Mouse (Mus musculus) gastrocnemius, postnatal 25 days (tissue): ENCODE results near the gene Gng10. TPM values are rescaled to one million over a fixed set of nuclear protein-coding genes. Genes with fewer than 3 reads are reported as not detected.

Experiments used
- DNase-seq: peaks from one replicate; pipeline ENCODE4 v3.0.0; 2022
- long read RNA-seq, 2 experiments: library from polyadenylated mRNA; stranded (forward); transcript quantifications; one replicate each; pipeline ENCODE4 v2.0.0; 2021
- total RNA-seq, 2 experiments: library from RNA; stranded (reverse); gene quantifications; 1 replicate in 1 of 2; 2 replicates in 1 of 2; pipeline ENCODE4 v1.2.3; 2021

Gng10 gene
- total RNA-seq = 10 to 100 TPM in 1 of 2 experiments, 1 to 10 TPM in 1; 8.3 to 11.9 TPM
- long read RNA-seq, experiment 1, transcript Gng10-201 (3 exons, 1,192 nt) = major isoform, 23 of 23 reads
- long read RNA-seq, experiment 1, partial matches to known transcripts = 0 of 23 reads
- long read RNA-seq, experiment 1, other reads (novel, unspliced or antisense) = 0 of 23 reads
- long read RNA-seq, experiment 2, transcript Gng10-201 (3 exons, 1,192 nt) = major isoform, 13 of 13 reads
- long read RNA-seq, experiment 2, partial matches to known transcripts = 0 of 13 reads
- long read RNA-seq, experiment 2, other reads (novel, unspliced or antisense) = 0 of 13 reads

DNA sequence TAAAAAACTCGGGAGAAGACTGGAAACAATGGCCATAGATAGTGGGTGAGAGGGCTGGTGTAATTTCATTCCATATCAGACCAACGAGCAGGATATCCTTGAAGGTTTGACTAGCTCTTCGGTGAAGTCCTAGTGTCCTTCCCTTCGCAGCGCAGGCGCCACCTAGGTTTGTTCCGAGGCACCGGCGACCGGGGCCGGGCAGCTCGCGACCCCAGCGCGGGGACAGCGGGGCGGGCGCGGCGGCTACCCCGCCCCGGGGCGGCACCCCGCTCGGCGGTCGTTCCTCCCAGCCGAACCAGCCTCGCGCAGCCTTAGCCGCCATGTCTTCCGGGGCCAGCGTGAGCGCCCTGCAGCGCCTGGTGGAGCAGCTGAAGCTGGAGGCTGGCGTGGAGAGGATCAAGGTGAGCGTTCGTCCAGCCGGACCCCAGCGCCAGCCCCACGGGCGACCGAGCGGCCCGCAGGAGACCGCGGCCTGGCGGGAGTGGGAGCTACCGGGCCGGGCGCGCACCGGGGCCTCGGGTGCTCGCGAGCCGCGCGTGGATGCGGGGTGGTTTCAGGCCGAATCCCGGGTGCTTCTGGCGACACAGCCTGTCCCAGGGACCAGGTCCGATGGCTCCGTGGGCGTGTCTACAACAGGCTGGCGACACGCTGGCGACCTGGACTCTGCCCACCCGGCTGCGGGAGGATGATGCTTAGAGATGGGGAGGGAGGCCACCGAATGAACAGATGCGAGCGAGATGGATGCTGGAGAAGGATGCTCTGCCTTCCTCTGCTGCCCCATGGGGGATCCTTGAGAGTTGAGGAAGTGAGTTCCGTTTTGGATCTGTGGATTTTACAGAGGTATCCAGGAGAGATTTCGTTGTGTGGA is at the start of gene Gng10:
Gene Gng10, plus strand, starts transcription at position 171 of the 868 bp plus-strand sequence.
- peak; percentile 70 for DNase-seq

DNA sequence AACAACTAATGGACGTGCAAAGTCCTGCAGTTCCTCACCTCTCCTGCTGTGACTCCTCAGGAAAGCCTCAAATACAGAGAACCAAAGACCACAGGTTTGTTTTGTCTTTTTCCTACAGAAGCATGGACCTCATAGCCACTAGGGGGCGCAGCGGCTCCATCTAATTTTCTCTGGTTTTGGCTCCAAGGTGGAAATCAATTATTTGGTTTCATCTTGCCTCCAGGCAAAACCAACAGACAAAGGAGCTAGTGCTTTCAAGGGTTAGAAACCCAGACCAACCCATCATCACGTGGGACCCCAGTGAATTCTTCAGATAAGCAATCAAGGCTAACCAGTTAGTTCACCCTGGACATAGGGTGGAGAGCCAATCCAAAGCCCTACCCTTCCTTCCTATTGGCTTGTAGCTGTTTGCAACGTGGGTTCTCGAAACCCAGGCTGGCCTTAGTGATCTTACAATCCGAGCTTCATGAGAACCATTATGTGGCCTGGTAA is 49.7 kb upstream of the Gng10 start:
- peak; percentile 32 for DNase-seq

DNA sequence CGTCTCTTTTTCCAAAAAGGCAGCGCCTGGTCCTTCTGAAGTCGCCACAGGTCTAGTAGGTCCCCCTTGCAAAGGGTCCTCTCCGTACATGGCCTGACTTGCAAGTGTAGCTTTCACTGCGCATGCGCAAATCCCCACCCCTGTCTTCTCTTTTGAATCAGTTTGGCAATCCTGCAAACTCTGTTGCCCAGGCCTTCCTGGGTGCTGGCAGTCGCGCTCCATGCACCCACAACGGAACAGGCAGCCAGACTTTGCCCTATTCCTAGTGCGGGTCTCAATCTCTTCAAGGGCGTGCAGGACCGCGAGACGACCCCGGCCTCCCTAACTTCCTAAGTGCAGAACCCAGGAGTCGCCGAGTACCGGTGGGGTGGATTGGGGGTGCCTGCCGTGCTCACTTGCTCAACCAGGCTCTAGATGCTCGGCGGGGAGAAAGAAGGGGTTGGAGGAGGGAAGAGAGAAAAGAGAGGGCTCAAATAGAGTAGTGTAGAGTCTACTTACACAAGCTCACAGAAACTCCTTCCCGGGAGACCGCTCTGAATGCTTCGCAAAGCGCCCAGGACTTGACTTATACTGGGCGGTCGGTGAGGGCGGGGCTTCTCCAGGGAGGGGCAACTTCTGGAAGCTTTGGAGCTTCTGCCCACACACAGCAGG is 48.2 kb upstream of the Gng10 start, which contains the start of gene Ptgr1:
Gene Ptgr1, minus strand, starts transcription at position 580 of the 651 bp plus-strand sequence.
- peak; percentile 65 for DNase-seq

DNA sequence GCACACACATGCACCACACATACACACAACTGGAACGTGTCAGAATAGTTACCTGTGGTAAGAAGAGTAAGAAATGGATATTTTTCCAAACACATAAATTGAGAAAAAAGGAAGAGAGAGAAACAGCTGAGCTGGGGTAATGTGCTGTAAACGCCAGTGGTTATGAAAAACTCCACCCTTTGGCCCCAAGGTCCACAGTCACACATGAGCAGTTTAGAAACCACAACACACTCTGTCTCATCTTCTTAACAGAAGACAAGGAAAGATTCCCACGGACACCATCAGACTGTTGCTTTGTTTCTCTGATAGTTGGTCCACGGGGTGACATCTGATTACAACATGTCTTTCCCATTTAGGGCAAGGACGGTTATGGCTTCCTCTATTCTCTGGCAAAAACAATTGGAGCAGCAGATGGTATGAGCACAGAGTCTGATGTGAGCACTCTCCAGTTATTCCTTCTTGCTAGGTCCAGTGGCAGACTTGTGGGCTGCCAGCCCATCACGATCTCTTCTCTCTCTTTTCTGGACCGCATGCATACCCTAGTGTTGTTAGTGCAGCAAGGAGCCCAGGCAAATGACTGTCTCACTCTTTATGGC is 45.5 kb upstream of the Gng10 start:
- DNase-seq = no peak

DNA sequence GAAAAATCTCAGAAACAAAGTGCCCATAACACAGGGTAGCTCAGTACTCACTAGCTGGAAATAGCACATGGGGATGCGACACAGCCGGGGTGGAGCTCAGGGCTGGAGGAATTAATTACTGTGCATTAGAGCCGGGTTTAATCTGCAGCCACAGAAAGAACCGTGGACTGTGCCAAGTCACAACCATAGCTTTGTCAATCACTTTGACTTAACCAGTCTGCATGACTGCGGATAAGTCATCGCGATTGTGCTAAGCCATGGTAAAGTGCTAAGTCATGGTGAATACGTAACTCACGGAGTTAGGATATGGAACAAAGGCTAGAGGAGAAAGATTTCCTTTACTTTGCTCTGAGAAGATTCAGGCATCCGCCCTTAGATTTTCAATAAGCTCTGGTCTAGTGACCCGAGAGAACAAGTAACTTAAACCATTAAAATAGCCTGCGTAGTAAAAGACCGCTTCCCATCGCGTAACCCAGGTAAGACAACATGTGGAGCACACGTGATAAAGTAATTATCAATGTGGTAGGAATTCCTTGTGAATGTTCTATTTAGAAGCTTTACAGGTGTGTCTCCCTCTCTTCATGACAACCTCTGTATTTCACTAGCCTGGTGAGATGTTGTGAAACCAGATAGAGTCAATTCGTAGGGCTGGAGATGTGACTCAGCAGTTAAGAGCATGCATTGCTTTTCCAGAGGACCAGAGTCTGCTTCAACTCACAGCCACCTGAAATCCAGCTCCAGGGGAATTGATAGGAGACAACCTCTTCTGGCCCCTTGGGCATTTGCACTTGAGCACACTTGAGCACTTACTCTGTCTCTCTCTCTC is 44.1 kb upstream of the Gng10 start:
- DNase-seq = no peak

DNA sequence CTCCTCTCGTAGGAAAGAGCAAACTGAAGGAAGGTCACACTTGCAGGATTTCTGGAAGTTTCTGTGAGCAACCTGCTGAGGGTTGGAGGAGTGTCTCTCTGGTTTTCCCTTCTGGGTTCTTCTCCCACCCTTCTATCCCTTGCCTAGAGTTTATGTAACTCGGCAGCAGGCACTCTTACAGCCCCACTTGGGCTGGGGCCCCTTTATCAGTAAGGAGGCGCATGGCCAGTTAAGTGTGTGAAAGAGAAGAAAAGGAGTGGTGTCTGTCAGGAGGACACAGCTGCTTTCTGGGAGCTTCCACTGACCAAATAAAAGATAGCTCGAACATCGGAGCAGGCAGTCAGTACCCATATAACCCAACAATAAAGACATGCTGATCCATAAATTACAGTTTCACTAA is 42.7 kb upstream of the Gng10 start:
- DNase-seq = no peak

DNA sequence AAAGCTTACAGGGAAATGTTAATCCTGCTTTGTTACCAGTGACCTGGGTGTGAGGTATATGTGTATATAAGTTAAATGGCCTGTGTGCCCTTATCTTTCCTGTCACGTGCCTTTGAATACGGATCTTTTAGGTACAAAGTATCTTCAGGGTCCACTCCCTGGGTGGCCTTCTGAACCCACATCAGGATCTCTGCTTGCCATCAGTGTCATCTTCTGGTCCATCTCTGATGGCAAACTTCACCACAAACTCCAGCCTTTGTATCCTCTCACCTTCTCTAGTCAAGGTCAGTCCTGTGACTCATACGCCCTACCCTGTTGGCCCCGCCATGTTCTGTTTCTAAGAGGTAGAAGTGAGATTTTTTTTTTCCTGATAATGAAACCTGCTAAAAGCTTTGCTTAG is 40.1 kb upstream of the Gng10 start, which contains the start of gene Dnajc25:
Gene Dnajc25, plus strand, starts transcription at position 301 of the 400 bp plus-strand sequence.
- DNase-seq = no peak

DNA sequence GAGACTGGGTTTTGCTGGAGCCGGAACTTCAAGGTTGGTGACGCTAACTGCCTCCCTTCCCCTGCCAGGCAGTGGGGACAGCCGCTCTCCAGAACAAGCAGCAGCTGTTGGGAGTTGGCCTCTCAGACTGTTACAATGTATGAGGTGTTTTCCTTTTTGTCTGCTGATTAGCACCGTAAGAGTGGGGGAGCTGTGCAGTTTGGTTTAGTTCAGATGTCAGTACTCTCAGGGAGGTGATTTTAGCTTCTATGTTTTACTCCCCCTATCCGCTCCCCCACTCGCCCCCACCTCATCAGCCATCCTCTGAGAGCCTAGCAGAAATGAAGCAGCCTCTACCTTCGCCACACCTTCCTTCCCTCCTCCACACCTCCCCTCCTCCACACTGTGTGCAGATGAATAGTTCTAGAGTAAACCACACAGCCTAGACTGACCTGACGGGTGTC is 39.6 kb upstream of the Gng10 start:
- DNase-seq = no peak

DNA sequence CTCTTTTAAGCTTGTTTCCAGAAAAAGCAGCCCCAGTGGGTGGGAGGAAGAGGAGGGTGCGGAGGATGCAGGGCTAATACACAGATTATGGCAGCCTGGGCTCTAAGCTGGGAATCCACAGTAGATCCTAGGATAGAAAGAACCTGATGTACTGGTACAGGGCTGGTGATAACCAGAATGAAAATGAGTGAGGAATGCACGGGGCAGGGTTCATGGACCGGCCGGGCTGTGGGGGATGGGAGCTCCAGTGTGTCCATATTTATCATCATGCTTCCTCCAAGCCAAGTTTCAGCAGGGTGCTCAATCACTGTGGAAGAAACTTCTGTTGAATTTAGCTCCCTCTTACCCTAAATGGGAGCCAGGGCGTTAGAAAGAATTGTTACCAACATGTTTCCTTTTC is 37.8 kb upstream of the Gng10 start:
- no peak for DNase-seq

DNA sequence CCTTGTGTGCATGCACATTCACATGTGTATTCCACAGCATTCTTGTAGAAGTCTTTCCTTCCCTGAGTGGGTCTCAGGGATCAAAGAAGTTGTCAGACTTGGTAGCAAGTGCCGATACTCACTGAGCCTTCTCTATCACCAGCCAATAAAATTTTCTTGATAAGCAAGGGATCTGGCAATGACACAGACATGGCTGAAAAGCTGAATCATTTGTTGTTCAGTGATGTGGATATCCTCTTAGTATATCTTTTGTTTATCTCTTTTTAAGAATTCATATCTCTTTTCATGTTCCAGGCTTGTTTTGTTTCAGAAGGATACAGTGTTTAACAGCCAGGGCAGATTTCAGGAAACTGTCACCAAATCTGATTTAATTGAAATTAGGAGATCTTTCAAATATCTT is 36.2 kb upstream of the Gng10 start:
- DNase-seq = no peak

DNA sequence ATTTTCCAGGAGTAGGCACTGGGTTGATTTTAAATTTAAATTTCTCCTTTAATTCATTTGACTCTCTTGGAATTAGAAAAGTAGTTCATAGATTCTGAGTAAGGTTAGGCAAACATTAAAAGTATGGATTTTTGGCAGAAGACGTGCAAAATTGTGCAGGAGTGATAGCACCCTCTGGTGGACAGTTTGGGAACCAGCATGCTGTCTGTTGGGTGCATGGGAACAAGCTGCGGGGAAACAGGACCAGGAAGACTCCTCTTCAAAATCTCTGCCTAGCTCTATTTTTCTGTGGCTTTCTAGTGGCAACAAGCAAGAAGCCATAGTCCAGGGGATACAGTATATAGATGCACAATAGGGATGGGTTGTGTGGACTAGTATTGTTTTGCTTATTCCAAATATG is 35.2 kb upstream of the Gng10 start:
- DNase-seq = peak; percentile 33

DNA sequence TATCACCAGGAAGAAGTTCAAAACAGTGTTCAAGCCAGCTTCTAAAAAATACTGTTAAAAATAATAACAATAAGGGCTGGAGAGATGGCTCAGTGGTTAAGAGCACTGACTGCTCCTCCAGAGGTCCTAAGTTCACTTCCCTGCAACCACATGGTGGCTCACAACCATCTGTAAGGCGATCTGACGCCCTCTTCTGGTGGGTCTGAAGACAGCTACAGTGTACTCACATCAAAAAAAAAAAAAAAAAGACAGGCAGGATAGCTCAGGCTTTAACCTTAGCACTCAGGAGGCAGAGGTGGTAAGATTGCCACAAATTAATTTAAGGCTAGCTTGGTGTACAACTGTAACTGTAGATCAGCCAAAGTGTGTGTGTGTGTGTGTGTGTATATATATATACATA is 34.3 kb upstream of the Gng10 start:
- DNase-seq = no peak

DNA sequence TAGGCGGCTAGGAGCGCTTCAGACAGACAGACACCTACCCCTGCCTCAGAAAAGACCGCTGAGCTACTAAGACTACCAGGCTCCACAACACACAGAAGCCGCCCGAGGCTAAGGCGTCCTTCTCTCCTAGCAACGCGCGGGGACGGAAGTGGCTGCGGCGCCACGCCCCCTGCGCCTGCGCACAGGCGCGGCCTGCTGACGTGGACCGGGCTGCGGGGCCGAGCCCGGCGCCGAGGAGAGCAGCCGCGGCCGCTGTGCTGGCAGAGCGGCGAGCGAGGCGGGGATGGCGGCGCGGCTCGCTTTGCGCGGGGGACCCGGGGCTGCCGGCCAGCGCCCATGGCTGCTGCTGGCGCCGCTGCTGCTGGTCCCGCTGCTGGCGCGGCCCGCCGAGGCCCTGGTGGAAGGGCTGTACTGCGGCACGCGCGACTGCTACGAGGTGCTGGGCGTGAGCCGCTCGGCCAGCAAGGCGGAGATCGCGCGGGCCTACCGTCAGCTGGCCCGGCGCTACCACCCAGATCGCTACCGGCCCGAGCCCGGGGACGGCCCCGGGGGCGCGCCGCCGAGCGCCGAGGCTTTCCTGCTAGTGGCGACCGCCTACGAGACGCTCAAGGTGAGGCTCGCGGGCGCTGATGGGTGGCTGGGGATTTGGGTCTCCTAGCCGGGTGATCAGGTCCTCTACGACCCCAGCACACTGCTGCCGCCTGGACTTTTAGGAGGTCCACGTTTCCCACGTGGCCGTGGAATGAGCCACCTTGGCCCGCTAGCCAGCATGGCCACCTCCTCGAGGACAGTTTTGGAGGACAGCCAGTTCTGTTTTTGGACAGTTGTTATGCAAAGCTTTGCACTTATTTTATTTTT is 31.7 kb upstream of the Gng10 start, which contains the start of gene Gm20503:
Gene Gm20503, plus strand, starts transcription at position 263 of the 858 bp plus-strand sequence.
- DNase-seq = peak; percentile 91

DNA sequence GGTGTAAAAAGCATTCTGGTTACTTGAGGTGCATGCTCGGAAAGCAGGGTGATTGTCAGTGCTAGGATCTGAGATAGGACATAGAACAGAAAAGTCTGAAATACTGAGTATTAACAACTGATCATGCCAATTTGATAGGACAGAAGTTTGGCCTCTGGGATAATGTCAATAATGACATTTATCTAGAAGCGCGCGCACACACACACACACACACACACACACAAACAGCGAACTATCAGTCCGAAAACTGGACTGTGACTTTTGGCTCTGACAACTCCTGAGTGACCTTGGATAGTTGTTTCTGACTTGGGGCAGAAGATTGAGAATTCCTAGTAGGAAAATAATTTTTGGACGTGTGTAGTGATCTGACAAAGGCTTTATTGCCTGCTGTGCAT is 31.1 kb upstream of the Gng10 start:
- DNase-seq = no peak

DNA sequence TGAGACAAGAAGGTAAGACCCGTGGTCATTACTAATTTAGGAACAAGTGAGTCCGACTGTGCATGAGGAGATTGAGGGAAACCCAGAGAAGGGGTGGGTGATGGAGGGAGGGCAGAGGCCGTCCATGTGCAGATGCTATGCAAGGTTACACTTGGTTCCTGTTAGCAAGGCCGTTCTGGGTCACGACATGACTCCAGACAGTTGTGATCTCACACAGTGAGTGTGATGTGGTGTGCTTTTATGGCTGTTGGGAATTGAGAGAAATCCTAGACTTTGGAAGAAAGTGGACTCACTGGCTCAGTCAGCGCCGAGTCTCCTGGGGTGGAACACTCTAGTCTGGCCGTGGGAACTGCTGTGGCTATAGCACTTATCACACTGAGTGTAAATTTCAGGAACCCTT is 28.7 kb upstream of the Gng10 start:
- no peak for DNase-seq

DNA sequence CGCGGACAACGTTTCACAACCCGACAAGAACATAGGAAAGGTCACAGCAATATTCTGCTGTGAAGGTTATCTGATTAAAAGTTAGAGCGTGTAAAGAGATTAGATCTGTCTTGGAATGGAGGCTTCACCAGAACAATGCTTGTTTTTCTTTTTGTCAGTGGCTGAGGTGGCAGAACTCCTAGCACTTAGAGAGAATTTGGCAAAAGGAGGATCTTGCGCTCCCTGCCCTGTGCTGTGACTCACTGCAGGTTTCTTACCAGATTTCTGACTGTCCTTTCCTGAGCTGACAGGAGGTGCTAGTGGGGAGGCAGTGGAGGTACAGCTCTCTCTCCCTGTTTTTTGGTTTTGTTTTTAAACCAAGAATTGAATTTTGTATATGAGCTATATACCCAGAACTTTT is 27.9 kb upstream of the Gng10 start:
- DNase-seq = no peak

DNA sequence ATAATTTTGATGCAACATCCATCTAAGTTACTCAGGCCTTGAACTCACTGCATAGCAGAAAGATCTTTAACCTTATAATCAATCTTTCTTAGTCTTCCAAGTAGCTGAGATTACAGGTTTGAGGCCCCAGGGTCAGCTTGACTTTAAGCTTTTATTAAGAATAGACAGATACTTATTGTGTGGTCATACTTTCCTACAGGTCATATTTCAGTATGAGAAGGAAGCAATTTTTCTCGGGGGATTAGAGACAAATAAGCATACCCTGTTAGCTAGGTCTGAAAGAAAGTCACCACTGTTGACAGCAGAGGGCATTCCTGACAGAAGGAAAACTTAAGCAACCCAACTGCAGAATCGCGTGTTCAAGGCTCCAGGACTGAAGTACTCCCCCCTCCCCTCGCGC is 26.9 kb upstream of the Gng10 start:
- DNase-seq = no peak

DNA sequence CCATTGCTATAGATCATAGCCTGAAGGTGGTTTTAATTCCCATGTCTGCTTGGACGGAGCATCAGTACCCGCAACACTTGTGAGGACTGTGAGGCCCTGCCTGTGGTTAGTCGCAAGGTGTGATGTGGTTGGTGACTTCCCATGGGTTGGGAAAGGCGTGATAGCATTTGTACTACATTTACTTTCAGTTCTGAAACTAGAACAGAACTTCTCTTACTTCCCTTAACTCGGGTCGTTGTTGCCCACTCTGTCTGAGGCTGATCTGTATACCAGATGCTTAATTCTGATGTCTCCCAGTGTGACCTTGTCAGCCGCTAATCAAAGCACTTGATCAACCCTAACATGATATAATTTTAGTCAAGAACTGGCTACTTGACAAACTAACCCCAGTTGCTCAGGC is 25.7 kb upstream of the Gng10 start:
- no peak for DNase-seq

DNA sequence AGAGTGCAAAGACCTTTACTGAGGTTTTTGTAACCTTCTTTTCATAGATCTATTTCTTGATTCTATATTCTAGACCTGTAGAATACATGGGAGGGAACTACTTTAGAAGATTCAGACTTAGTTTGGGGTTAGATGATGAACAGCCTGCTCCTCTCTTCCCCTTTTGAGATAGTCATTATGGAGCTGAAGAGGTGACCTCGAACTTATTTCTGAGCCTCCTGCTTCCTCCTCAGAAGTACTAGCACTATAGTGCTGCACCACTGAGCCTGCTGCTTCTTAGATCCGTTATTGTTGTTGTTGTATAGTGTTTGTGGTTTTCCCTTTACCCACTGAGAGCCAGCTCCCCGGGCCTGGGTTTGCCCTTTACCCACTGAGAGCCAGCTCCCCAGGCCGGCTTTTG is 25.2 kb upstream of the Gng10 start:
- DNase-seq = no peak

DNA sequence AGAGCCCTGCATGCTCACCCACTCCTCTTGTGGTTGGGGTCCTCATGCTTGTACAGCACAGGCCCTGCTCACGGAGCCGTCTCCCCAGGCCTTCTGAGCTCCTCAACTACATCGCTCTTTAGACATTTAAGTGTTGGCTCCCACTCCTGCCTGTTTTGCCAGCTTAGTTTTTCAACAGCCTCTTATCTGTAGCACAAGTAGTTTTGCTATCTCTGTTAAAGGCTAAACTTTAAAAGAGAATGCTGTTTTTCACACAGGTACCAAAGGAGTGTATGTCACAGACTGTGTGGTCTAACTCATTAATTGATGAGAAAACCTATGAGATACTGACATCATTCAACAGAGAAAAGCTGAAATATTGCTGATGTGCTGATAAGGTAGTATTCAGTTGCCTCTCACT is 23.4 kb upstream of the Gng10 start:
- DNase-seq = no peak
